Mouse (Mus musculus) MN1 (cell line): ENCODE data around the gene Ptrh1.

Experiments used
- DNase-seq: peaks from one replicate; pipeline ENCODE4 v3.0.0-alpha.2; 2016; ENCODE audit warnings: low spot score

The Ptrh1 gene

DNA sequence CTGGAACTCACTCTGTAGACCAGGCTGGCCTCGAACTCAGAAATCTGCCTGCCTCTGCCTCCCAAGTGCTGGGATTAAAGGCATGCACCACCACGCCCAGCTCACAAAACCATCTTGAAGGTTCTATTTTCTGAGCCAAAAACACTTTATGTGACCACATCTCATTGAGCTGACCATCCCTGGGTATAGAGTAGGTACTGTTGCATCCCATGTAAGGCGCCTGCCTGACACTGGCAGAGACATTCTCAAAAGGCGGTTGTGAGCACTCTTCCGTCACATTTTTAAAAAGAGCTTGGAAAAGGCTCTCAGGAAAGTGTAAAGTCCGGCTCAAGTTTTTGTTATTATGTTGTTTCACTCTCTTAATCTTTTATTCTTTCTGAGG lies 18.9 kb upstream of the Ptrh1 start:
- no peak for DNase-seq

GRCm38 (mm10) chr2:32757056-32757845 lies 18.3 kb upstream of the Ptrh1 start, which contains the start of gene Tor2a:
TSS of gene Tor2a (plus strand) at chr2:32757234.
- DNase-seq, result peak; percentile 98

GRCm38 (mm10) chr2:32758503-32758902 lies 17.1 kb upstream of the Ptrh1 start:
- DNase-seq, result no peak

- no peak for DNase-seq
Observed at GRCm38 (mm10) chr2:32759001-32759400, 16.6 kb upstream of the Ptrh1 start.

- no peak for DNase-seq
Observed at GRCm38 (mm10) chr2:32761361-32761760, 14.2 kb upstream of the Ptrh1 start.

- DNase-seq, result no peak
Observed at GRCm38 (mm10) chr2:32761859-32762258, 13.7 kb upstream of the Ptrh1 start.

GRCm38 (mm10) chr2:32763353-32763752 lies 12.2 kb upstream of the Ptrh1 start:
- DNase-seq, result no peak

DNA sequence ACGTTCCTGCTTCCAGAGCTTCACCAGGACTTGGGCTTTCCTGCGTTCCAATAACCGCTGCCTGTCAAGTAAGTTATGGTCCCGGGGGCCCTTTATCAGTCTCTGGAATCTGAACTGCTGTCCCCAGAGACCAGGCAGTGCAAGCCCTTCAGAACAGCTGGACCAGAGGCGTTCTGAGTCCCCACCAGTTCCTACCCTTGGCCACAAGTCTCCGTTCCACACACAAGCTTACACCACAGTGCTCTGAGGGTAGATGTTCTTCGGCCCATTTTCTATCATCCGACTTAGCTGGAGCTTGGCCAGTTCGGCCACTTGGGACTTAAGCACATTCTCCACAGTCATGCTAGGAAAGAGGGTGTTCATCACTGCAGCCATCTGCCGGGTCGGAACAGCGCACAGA lies 8.3 kb upstream of the Ptrh1 start:
- DNase-seq, result peak; percentile 59

GRCm38 (mm10) chr2:32768661-32769285 lies 6.8 kb upstream of the Ptrh1 start:
- no peak for DNase-seq

- DNase-seq, result no peak
Observed at GRCm38 (mm10) chr2:32769327-32770085, 6.1 kb upstream of the Ptrh1 start.

- no peak for DNase-seq
Observed at GRCm38 (mm10) chr2:32771886-32772285, 3.7 kb upstream of the Ptrh1 start.

- DNase-seq, result no peak
Observed at GRCm38 (mm10) chr2:32772626-32773279, 2.8 kb upstream of the Ptrh1 start.

- peak; percentile 76 for DNase-seq
Observed at GRCm38 (mm10) chr2:32776192-32776591, 606 bp downstream of the Ptrh1 start.

- no peak for DNase-seq
Observed at GRCm38 (mm10) chr2:32778081-32778480, 2.5 kb downstream of the Ptrh1 start.

DNA sequence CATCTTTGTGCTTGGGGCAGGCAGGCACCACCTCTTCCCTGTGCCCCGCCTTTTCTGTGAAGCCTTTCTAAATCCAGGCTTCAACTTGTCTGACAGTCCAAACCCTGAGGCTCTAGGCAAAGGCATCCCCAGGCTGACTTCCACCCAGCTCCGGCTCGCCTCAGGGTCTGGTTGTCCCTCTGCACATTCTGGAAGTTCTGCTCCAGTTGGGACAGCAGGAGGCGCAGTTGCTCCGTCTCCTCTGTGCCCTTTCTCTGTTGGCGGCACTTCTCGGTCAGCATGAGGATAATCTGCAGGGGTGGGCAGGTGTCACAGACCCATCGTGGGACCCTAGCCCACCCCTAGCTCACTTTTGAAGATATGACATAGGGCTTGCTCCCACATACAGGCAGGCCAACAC lies 3.5 kb downstream of the Ptrh1 start:
- no peak for DNase-seq

GRCm38 (mm10) chr2:32779714-32780113 lies 4.1 kb downstream of the Ptrh1 start:
- DNase-seq, result no peak

GRCm38 (mm10) chr2:32781710-32782109 lies 6.1 kb downstream of the Ptrh1 start:
- DNase-seq, result no peak

GRCm38 (mm10) chr2:32784048-32784681 lies 8.6 kb downstream of the Ptrh1 start, which contains the start of gene Cfap157:
TSS of gene Cfap157 (minus strand) at chr2:32784428.
- peak; percentile 39 for DNase-seq

- peak; percentile 23 for DNase-seq
Observed at GRCm38 (mm10) chr2:32787176-32787575, 11.6 kb downstream of the Ptrh1 start.

DNA sequence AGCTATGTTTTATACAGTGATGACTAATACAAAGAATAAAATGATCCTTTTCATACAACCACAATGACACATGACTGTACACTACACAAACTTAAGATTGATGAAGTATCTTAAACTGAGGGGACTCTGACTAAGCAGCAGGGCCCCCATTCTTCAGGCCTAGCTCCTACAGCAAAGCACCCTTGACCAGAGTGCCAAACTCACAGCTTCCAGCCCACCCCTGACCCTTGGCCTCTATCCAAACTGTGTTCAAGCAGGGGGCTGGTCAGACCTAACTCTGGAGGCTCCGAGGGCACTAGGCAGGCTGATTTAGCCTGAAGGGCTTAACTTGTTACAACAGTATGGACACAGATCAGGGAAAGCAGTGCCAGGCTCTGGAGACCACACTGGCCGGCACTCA lies 13.0 kb downstream of the Ptrh1 start:
- no peak for DNase-seq

DNA sequence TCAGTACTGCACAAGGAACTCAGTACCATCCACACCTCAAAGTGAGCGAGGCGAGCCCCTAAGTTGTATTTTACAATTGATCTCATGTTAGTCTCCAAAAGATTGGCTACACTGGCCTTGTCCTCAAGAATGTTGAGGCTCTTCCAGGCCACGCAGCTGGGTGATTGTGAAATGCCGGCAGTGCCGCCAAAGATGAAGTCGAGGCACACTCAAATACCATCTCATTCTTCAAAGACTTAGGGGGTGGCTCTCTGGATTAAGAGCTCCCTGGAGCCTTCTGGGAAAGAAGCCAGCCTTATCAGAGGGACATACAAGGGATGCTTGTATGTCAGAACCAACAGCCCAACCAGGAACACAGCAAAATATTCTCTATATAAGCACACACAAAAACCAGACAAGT lies 15.7 kb downstream of the Ptrh1 start:
- DNase-seq, result no peak
